Mouse (Mus musculus) bone marrow macrophage, adult 2 months (primary cell): ENCODE data around the gene Txndc5. TPM values are rescaled to one million over a fixed set of nuclear protein-coding genes. Genes with fewer than 3 reads are reported as not detected.
A peak's percentile ranks its signal among the peaks of the same experiment; 100 is the strongest.

ENCODE experiments used
- H3K27ac ChIP-seq: 2 replicates; pipeline ENCODE4 v1.5.1; 2012; ENCODE audit warnings: low read depth, low read length; ENCODE audit not compliant: insufficient read depth
- H3K4me1 ChIP-seq: 2 replicates; pipeline ENCODE4 v1.6.1; 2012; ENCODE audit warnings: low read length; ENCODE audit not compliant: control insufficient read depth, insufficient read depth
- H3K4me3 ChIP-seq: 2 replicates; pipeline ENCODE4 v1.5.1; 2012; ENCODE audit warnings: mild to moderate bottlenecking, low read length, moderate library complexity; ENCODE audit not compliant: insufficient read depth
- CTCF ChIP-seq: IDR thresholded peaks from 2 replicates; pipeline ENCODE4 v1.5.1; 2012; ENCODE audit warnings: low read depth, mild to moderate bottlenecking, low read length, moderate library complexity
- POLR2A ChIP-seq: IDR thresholded peaks from 2 replicates; pipeline ENCODE4 v1.6.1; 2012; ENCODE audit warnings: mild to moderate bottlenecking, low read depth, low read length, borderline replicate concordance
- polyA plus RNA-seq: library from polyadenylated mRNA; stranded (reverse); fragments of >200 nt; gene quantifications from 2 replicates; pipeline ENCODE4 v1.2.4, GENCODE M21; 2012; ENCODE audit not compliant: missing spikeins, insufficient read depth, insufficient read length

Gene Txndc5
- 41.9 and 46.3 TPM in 2 replicates for polyA plus RNA-seq

DNA sequence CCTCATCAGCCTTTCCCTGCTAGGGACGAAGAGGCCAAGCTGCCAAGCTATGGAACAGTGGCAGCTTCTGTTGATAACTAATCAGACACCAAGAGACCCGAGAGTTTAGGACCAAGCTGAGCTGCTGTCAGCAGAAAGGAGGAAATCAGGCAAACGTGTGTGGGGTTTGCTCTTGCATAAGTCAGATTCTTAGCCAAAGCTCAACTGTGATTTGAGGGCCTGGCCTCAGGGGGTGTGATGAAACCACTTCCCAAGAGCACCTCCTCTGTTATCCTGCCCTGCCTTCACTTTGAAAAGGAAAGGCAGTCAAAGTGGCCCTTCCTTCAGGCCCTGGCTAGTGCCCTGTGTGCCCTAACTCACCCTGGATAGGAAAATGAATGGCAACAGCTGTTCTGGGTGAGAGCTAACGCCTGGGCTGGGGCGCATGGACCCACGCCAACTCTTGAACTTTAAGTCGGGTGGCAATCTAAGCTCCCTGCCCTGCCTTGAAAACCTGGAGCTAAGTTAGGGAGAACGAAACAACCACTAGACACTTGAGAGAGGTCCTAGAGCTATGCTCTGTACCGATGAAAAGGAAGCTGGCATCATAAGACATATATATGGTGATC lies at the start of gene Txndc5:
Txndc5 (minus strand) TSS at position 138 of the 608 bp plus-strand sequence.
- peak within 1 kb of the TSS; percentile 80 for H3K4me3 ChIP-seq
- H3K4me1 ChIP-seq, result peaks cover 14% of the 10 kb centered on the region
- peak within 1 kb of the TSS; percentile 74 for H3K27ac ChIP-seq
- TF ChIP-seq POLR2A (no peak), CTCF (no peak)

DNA sequence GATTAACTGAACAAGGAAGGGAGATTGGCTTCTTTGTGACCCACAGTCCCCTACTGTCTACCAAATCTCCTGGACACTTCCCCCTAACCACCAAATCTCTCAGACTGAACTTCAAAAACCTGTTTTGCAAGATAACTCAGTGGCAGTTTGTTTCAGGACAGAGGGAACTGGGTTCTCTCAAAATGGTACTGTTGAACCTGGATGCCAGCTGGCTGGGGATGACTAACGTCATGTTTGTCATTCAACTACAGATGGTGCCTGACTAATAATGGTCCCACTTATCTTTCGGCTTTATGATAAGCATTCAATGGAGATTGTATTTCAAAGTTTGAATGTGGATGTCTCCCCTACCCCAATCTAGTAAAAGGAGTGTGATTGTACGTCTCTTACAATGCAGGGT lies 46.0 kb upstream of the Txndc5 start:
- no peaks in the 10 kb centered on the region for H3K4me1 ChIP-seq
- H3K27ac ChIP-seq, result no peak overlapping the region
- TF ChIP-seq CTCF (no peak), POLR2A (no peak)
- H3K4me3 ChIP-seq, result no peak overlapping the region

DNA sequence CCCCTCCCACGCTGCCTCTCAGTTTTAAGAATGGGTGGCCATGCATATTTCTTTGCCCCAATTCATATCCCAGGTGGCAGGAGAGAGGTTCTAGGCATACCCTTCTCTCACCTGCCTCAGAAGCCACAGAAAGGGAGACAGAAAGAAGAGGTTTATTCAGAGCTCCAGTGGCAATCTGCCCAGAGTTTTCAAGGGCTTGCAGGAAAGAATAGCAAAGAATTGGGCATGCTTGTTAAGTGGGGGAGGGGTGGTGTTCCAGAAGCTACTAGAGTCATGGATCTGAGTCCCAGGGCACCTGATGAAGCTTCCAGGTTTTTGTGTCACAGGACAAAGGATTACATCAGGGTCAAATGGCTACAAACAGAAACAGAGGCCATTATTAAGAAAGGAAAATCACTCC lies 44.7 kb upstream of the Txndc5 start:
- Histone ChIP-seq H3K27ac (no peak overlapping the region), H3K4me3 (no peak overlapping the region), H3K4me1 (no peaks in the 10 kb centered on the region)
- no peak for TF ChIP-seq CTCF
- TF ChIP-seq POLR2A, result no peak

DNA sequence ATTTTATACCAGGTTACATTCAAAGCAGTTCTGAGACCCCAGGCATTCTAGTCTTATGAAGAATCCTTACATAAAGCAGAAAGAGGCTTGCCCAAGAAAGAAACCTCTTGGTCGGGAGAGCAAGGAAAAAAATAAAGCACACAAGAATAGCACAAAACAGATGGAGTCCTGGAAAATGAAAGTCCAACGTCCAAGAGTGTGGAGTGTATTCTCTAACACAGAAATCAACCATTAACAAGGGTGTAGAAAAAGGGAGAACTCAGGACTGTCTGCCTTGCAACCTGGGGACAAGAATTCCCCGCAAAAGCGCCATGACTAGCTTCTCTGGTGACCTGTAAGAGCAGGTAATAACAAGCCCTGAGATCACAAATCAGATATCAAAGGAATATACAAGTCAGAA lies 36.6 kb upstream of the Txndc5 start:
- TF ChIP-seq POLR2A (no peak), CTCF (no peak)
- no peaks in the 10 kb centered on the region for H3K4me1 ChIP-seq
- H3K27ac ChIP-seq, result no peak overlapping the region
- no peak overlapping the region for H3K4me3 ChIP-seq

GRCm38 (mm10) chr13:38554611-38555010 lies 26.0 kb upstream of the Txndc5 start:
- no peaks in the 10 kb centered on the region for H3K4me1 ChIP-seq
- TF ChIP-seq CTCF (no peak), POLR2A (no peak)
- H3K4me3 ChIP-seq, result no peak overlapping the region
- H3K27ac ChIP-seq, result no peak overlapping the region

DNA sequence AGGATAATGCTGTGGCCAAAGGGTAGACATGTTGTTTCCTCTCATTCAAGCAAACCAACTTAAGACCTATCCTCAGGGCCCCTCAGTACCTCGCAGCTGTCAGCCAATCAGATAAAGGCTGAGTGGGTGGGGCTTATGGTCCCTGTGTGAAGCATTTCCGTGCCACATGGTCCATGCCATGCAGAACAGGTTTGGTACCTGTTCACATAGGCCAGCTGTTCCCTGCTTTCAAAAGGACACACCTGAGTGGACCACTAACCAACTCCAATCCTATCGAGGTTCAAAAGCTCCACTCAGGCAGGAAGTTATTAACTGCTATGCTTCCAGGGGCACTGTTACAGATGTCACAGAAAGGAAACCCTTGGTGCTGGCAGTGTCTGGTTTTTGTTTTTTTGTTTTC lies 25.6 kb upstream of the Txndc5 start:
- Histone ChIP-seq H3K4me3 (no peak overlapping the region), H3K27ac (no peak overlapping the region), H3K4me1 (no peaks in the 10 kb centered on the region)
- TF ChIP-seq POLR2A (no peak), CTCF (no peak)

DNA sequence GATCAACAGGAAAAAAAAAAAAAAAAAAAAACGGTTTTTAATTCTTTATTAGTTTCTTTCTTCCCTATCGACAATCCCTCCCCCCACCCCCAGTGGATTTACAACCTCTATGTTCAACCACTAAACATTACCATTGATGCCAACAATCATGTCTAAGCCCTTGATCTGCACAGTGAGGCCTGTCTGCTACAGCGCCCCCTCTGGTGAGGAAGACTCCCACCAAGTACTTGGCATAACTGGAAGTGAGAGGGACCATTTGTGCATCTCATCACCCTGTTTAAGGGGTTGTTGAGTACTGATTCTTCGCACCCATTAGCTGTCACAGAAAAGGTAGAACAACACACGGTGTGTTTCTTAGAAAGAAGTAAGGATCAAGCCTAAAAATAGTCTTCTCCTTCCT lies 20.1 kb upstream of the Txndc5 start:
- Histone ChIP-seq H3K4me1 (no peaks in the 10 kb centered on the region), H3K27ac (no peak overlapping the region), H3K4me3 (no peak overlapping the region)
- no peak for TF ChIP-seq CTCF
- TF ChIP-seq POLR2A, result no peak

DNA sequence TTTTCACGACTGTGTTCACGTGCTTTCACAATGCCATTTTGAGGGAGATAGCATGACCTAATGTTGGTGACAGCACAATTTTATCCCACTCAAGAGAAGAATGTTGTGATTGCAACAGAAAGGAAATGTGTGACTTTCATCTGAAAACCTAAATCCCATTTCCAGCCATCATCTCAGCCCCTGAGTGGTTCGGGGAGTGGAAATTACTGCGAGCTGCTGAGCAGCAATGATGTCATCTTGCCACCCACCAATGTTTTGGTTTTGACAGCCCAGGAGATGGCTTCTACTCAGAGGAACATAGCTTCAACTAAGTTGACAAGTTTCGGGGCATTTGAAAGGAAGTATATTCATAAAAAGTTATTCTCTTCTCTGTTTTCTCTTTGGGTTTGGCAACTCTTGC lies 19.1 kb upstream of the Txndc5 start:
- Histone ChIP-seq H3K27ac (no peak overlapping the region), H3K4me1 (no peaks in the 10 kb centered on the region), H3K4me3 (no peak overlapping the region)
- no peak for TF ChIP-seq CTCF
- TF ChIP-seq POLR2A, result no peak

DNA sequence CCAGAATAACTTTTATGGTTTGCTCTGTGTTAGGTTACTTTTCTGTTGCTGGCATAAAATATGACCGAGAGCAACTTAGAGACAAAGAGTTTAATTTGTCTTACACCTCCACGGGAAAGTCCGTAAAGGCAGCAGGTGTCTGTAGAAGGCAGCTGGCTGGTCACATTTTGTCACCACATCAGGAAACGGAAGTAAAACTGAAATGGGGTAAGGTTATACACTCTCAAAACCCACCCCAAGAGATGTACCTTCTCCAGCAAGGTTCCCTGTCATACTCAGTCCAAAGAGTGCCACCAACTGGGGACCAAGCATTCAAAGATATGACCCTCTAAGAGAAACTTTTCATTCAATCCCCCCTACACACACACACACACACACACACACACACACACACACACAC lies 18.1 kb upstream of the Txndc5 start:
- TF ChIP-seq POLR2A (no peak), CTCF (no peak)
- H3K4me3 ChIP-seq, result no peak overlapping the region
- no peaks in the 10 kb centered on the region for H3K4me1 ChIP-seq
- no peak overlapping the region for H3K27ac ChIP-seq

GRCm38 (mm10) chr13:38545460-38545859 lies 16.8 kb upstream of the Txndc5 start:
- no peak overlapping the region for H3K27ac ChIP-seq
- H3K4me1 ChIP-seq, result no peaks in the 10 kb centered on the region
- no peak overlapping the region for H3K4me3 ChIP-seq
- TF ChIP-seq POLR2A (no peak), CTCF (no peak)

DNA sequence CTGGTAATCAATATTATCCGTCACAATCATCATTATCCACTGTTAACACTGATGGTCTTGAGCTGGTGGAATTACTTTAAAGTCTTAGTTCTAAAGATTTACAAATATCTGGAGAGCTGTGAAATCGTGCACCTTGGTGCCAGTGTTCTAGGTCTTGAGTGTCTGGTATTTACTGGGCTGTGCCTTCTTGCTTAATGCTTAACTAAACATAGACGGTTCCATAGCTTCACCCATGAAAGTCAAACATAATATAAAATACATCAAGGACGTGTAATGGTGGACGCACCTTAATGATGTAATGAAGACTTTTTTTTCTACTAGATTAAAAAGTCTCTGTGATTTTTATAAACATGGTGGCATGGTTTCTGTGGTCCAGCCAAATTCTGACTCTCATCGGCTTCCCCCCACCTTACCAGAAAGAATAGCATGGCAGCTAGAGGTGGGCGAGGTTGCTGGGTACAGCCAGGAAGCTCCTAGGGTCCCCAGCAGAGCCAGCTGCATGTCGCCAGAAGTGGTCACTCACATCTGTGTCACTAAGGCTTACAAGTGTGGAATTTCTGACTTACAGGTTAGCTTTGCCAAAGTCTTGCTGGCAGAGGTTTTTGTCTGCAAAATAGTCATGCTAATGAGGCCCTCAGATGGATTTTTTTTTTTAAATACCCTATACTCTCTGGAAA lies 16.3 kb upstream of the Txndc5 start:
- H3K4me3 ChIP-seq, result no peak overlapping the region
- no peaks in the 10 kb centered on the region for H3K4me1 ChIP-seq
- no peak for TF ChIP-seq CTCF
- TF ChIP-seq POLR2A, result no peak
- no peak overlapping the region for H3K27ac ChIP-seq
